Mouse (Mus musculus): Measurements from ENCODE around the gene 1700012P22Rik. TPM values are rescaled to one million over a fixed set of nuclear protein-coding genes. Genes with fewer than 3 reads are reported as not detected.

1700012P22Rik gene
- under 1 TPM in 1 of 2 experiments, not detected in 1; 0.58 TPM for total RNA-seq (2021)
- long read RNA-seq, experiment 1 = 0 reads
- long read RNA-seq, experiment 2 = 0 reads

- DNase-seq (ENCODE audit: low spot score in 2 of 2) = no peak
These were observed at the start of gene 1700012P22Rik for GRCm38 (mm10) chr4:144438672-144439071. 1700012P22Rik (minus strand) TSS chr4:144438772.

GRCm38 (mm10) chr4:144468091-144468490, 29.5 kb upstream of the 1700012P22Rik start:
- no peak for DNase-seq (ENCODE audit: low spot score in 2 of 2)

GRCm38 (mm10) chr4:144465206-144465605, 26.6 kb upstream of the 1700012P22Rik start:
- no peak for DNase-seq (ENCODE audit: low spot score in 2 of 2)

DNA sequence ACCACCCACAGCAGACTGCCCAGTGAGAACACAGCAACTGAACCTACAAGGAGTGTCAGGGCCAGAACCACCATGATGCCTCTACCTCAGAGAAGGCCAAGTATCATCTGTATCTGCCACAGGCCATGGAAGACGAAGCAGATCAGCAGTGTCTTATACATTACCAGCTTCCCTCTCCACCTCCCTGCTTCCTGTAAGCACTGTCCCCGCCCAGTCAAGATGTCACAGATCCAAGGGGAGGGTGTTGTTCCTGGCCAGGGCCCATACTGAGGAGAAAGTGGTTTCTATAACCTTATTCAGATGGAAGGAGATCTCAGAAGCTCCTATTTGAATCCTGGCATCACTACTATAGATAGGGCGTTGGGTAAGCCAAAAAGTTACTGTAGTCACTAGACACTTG, 25.1 kb upstream of the 1700012P22Rik start, which contains the start of gene Aadacl3:
TSS of gene Aadacl3 (minus strand) at position 101 of the 400 bp plus-strand sequence.
- DNase-seq (ENCODE audit: low spot score in 2 of 2) = no peak

DNA sequence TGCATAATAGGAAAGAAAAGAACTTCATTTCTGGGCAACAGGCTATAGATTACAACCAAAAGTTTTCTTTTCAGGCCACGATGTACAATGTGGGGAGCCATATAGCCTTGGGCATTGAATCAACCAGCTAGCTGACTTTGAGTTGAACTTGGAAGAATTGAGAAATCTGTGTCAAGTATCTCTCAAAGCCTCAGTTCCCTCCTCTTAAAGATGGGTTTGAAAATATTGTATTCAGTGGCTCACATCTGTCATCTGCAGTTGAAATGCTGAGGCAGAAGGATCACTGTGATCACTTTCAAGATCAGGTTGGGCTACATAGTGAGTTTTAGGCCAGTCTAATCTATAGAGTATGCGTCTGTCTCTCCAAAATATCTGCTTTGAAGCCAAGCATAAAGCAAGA, 14.6 kb upstream of the 1700012P22Rik start, which contains the start of gene Gm9944:
TSS of gene Gm9944 (minus strand) at position 101 of the 400 bp plus-strand sequence.
- no peak for DNase-seq (ENCODE audit: low spot score in 2 of 2)

DNA sequence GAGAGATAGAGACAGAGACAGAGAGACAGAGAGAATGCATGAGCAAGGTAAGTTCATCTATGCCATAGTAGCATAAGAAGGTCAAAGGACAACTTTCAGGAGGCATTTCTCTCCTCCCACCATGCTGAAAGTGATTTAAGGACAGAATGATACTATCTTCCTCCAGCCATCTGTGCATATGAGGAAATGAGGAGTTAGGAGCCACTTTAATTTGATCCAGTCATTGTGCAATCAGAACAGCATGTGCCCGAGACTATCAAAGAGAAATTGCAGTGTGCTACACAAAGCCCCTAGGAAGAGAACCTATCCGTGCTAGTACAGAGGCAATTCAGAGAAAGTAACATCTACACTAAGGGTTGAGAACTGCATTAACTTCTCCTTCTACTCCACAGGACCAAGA, 10.0 kb upstream of the 1700012P22Rik start:
- DNase-seq (ENCODE audit: low spot score in 2 of 2) = no peak

DNA sequence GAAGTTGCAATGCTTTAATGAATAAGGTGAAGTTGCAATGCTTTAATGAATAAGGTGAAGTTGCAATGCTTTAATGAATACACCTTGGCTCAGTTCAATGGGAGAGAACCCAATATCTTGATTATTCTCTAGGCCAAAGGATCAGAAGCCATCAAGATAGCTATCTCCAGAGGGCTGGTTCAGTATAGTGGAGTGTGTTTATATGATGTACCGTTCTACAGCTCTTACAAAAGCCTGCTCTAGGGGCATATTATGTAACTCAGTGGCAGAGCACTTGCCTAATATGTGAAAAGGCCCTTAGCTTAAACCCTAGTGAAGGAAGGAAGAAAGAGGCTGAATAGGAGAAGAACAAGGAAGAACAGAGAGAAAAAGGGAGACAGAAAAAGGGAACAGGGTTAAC, 3.0 kb upstream of the 1700012P22Rik start:
- DNase-seq (ENCODE audit: low spot score in 2 of 2) = no peak

DNA sequence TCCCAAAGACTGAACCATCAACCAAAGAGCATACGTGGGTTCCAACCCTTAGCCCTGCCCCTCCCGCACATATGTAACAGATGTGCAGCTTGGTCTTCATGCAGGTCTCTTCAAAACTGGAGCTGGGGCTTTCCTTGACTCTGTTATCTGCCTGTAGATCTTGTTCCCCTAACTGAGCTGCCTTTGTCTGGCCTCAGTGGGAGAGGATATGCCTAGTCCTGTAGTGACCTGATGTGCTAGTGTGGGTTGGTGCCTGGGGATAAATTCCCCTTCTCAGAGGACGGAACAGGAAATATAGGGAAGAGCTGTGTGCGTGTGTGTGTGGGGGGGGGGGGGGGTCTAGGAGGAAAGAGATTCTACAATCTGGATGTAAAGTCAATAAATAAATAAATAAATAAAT, 2.5 kb upstream of the 1700012P22Rik start:
- no peak for DNase-seq (ENCODE audit: low spot score in 2 of 2)

- DNase-seq (ENCODE audit: low spot score in 2 of 2) = no peak
These were observed 5.4 kb downstream of the 1700012P22Rik start for GRCm38 (mm10) chr4:144433216-144433615.

DNA sequence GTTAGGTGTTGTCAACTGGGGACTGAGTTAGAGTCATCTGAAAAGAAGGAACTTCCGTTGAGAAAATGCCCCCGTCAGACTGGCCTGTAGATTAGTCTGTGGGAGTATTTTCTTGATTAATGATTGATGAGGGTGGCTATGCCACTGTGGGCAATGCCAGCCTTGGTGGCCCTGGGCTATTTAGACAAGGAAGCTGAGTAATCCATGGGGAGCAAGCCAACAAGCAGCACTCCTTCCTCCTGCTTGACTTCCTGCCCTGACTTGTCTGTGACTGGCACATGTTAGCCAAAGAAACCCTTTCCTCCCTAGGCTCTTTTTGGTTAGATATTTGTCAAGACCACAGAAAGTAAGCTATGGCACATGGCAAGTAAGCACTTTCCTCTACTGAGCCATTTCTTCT, 7.8 kb downstream of the 1700012P22Rik start:
- DNase-seq (ENCODE audit: low spot score in 2 of 2) = no peak

DNA sequence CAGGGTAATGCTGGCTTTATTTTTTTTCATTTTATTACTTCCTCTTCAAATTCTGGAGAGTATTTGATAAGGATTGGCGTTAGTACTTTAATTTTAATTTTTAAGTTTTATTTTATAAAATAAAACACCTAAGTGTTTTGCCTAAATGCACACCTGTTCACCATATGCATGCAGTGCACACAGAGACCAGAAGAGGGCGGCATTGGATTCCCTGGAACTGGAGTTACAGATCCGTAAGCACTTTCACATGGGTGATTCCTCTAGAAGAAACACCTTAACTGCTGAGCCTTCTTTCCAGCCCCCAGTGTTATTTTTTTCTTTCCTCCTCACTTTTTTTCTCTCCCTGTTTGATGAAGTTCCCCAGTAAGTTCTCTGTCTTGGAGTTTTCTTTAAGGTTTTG, 9.7 kb downstream of the 1700012P22Rik start:
- DNase-seq (ENCODE audit: low spot score in 2 of 2) = no peak

- no peak for DNase-seq (ENCODE audit: low spot score in 2 of 2)
These were observed 14.0 kb downstream of the 1700012P22Rik start for GRCm38 (mm10) chr4:144424590-144424989.

- DNase-seq (ENCODE audit: low spot score in 2 of 2) = no peak
These were observed 17.9 kb downstream of the 1700012P22Rik start for GRCm38 (mm10) chr4:144420644-144421043.

DNA sequence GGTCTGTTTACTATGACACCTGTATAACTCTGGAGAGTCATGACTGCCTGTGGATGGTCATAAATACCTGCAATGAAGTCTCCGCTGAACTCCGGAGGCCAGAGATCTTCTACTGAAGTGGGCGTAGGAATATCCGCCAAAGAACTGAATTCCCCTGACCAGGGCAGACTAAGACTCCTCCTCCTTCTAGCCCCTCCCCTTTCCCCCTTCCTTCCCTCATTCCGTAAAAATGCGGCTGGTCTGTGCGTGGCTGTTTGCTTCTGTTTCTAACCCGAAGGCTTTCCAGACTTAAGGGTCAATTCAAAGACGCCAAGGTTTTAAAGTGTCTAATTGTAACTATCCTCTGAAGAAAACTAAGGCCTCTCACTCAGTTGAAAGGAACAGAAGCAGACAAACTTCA, 30.3 kb downstream of the 1700012P22Rik start, which contains the start of gene Pramef12:
TSS of gene Pramef12 (minus strand) at position 175 of the 400 bp plus-strand sequence.
- no peak for DNase-seq (ENCODE audit: low spot score in 2 of 2)

DNA sequence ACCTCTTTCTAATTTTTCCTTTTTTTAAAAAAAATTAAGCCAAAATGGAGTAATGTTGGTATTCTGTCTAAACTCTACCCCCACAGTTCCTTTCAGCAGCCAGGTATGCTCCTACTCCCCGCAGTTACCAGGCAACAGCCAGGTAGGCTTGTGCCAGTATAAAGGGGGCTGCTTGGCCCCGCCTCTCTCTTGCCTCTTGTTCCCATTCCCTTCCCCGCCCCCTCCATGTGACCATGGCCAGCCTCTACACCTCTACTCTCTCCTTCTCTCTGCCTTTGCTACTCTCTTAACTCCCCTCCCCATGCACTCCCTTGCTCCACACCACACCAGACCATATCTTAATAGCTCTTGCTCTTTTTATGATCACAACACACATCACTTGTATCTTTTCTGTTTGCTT, 32.3 kb downstream of the 1700012P22Rik start:
- DNase-seq (ENCODE audit: low spot score in 2 of 2) = no peak

- DNase-seq (ENCODE audit: low spot score in 2 of 2) = no peak
These were observed 34.0 kb downstream of the 1700012P22Rik start for GRCm38 (mm10) chr4:144404456-144405086.

DNA sequence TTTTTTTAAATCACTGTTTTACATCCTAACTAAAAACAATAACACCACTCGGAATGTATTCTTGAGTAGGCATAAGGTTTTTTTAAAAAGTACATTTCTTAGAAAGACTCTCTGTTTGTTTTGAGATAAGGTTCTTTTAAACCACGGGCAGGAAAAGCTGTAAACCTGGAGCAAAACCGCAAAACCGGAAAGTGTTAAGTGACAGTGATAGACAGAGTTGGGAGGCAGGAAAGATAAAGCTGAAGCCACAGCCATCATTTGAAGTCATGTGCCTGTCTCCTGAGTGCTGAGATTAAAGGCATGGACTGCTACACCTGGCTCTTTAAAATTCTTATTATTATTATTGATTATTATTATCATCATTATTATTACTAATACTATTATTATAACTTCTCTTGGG, 35.9 kb downstream of the 1700012P22Rik start:
- DNase-seq (ENCODE audit: low spot score in 2 of 2) = no peak

- DNase-seq (ENCODE audit: low spot score in 2 of 2) = no peak
These were observed 42.3 kb downstream of the 1700012P22Rik start for GRCm38 (mm10) chr4:144396316-144396715.

- no peak for DNase-seq (ENCODE audit: low spot score in 2 of 2)
These were observed 60.7 kb downstream of the 1700012P22Rik start, which contains the start of gene Pramef20 for GRCm38 (mm10) chr4:144377911-144378310. Pramef20 (minus strand) TSS chr4:144377933.

Data from layer of hippocampus, postnatal 14 days (tissue).